Mouse (Mus musculus) heart, embryonic 11.5 days (tissue): ENCODE measurements around the gene Fbll1. TPM values are rescaled to one million over a fixed set of nuclear protein-coding genes. Genes with fewer than 3 reads are reported as not detected.

ENCODE experiments used
- ATAC-seq: fragments of 200-750 bp; cut with Nextera tagmentation; replicated peaks from 2 replicates; pipeline ENCODE4 v1.8.0; 2017; ENCODE audit warnings: moderate library complexity; ENCODE audit not compliant: insufficient number of reproducible peaks, low FRiP score, low TSS enrichment
- H3K27ac ChIP-seq: fragments of 300-500 bp; sonication (generic); 2 replicates; pipeline ENCODE4 v1.5.1; 2014; ENCODE audit warnings: mild to moderate bottlenecking, low read depth, low read length
- H3K27me3 ChIP-seq: fragments of 300-500 bp; sonication (generic); 2 replicates; pipeline ENCODE4 v1.6.1; 2014; ENCODE audit warnings: mild to moderate bottlenecking, low read length, mixed read lengths; ENCODE audit not compliant: control insufficient read depth, insufficient read depth
- H3K36me3 ChIP-seq: fragments of 300-500 bp; sonication (generic); 2 replicates; pipeline ENCODE4 v1.6.1; 2014; ENCODE audit warnings: mild to moderate bottlenecking, low read length, moderate library complexity, mixed read lengths; ENCODE audit not compliant: control insufficient read depth, insufficient read depth
- H3K4me1 ChIP-seq: fragments of 300-500 bp; sonication (generic); 2 replicates; pipeline ENCODE4 v1.6.1; 2014; ENCODE audit warnings: low read length; ENCODE audit not compliant: control insufficient read depth, insufficient read depth
- H3K4me2 ChIP-seq: fragments of 300-500 bp; sonication (generic); 2 replicates; pipeline ENCODE4 v1.6.1; 2014; ENCODE audit warnings: mild to moderate bottlenecking, moderate library complexity
- H3K4me3 ChIP-seq: fragments of 300-500 bp; sonication (generic); 2 replicates; pipeline ENCODE4 v1.5.1; 2014; ENCODE audit warnings: low read depth, low read length
- H3K9ac ChIP-seq: fragments of 300-500 bp; sonication (generic); 2 replicates; pipeline ENCODE4 v1.6.1; 2014; ENCODE audit warnings: mild to moderate bottlenecking, low read depth, low read length, moderate library complexity
- H3K9me3 ChIP-seq: fragments of 300-500 bp; sonication (generic); replicated peaks from 2 replicates; pipeline ENCODE4 v1.6.1; 2016; ENCODE audit warnings: low read length; ENCODE audit not compliant: control insufficient read depth
- WGBS: fragments of 180-500 bp; shearing (Covaris S2); extraction: QIAGEN DNeasy Blood & Tissue Kit; methylation state at CpG from one replicate; pipeline ENCODE4 v1.1.7; 2014; ENCODE audit not compliant: insufficient replicate concordance; 5-methylcytosine and 5-hydroxymethylcytosine counted together
- polyA plus RNA-seq: library from polyadenylated mRNA; unstranded; fragments of >200 nt; fragmentation: Nextera tagmentation; extraction: Ambion mirVana; gene quantifications from 2 replicates; pipeline ENCODE4 v1.2.1, GENCODE M21; 2014

Gene Fbll1
- polyA plus RNA-seq, 1 experiment from 2014 or later: not detected

DNA sequence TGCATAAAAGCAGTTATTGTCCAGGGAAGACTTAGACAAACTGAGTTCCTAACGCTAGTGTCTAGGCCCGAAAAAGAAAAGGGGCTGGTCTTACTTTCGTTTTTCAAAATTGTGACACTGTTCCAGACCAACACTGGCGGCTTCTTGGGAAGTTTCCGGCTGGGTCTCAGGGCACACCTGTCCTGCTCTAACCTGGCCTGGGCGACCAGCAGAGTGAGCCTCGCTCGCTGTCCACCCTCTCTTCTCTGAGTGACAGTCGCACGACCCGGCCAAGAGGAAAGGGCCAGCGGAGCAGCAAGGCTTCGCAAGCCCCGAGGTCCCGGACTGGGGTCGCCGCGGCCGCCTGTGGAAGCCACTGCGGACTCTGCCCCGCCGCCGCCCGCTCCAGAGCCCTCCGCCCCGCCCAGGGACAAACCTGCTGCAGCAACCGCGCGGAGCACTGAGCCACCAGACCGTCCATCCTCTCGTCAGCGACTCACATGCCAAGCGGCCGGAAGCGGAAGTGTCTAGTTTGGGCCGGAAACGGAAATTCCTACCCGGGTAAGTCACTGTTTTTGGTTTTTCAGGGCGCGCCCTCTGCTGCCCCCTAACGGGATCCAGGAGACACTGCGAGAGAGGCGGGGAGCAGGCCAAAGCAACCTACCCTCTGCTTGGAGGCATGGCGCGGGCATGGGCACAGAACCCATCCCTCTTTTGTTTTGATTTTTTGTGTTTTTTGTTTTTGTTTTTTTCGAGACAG, 35.5 kb upstream of the Fbll1 start, which contains the start of gene Rars:
Gene Rars, minus strand, starts transcription at position 485 of the 739 bp plus-strand sequence.
- Histone ChIP-seq H3K4me2 (peak within 1 kb of the TSS; percentile 78), H3K36me3 (peaks cover 16% of the 10 kb centered on the region), H3K4me1 (peaks cover 11% of the 10 kb centered on the region), H3K9me3 (no peaks in the 10 kb centered on the region), H3K9ac (peak within 1 kb of the TSS; percentile 94), H3K4me3 (peak within 1 kb of the TSS; percentile 99), H3K27me3 (no peaks in the 10 kb centered on the region), H3K27ac (peak within 1 kb of the TSS; percentile 41; the same call in 1 of the 2 replicates)
- WGBS: 1% methylated on average over 46 of the region's 46 CpGs
- ATAC-seq: peak; percentile 77

- H3K4me3 ChIP-seq: peak overlapping the region; percentile 99
- H3K9ac ChIP-seq: peak overlapping the region; percentile 94; the same call in 1 of the 2 replicates
- no peak for ATAC-seq
- peaks cover 16% of the 10 kb centered on the region for H3K36me3 ChIP-seq
- H3K4me1 ChIP-seq: peaks cover 11% of the 10 kb centered on the region
- H3K27me3 ChIP-seq: no peaks in the 10 kb centered on the region
- H3K9me3 ChIP-seq: no peaks in the 10 kb centered on the region
- no peak overlapping the region for H3K27ac ChIP-seq
- peak overlapping the region; percentile 78 for H3K4me2 ChIP-seq
- 78% methylated on average over 6 of the region's 6 CpGs for WGBS
These were observed 34.6 kb upstream of the Fbll1 start for GRCm38 (mm10) chr11:35833270-35833669.

DNA sequence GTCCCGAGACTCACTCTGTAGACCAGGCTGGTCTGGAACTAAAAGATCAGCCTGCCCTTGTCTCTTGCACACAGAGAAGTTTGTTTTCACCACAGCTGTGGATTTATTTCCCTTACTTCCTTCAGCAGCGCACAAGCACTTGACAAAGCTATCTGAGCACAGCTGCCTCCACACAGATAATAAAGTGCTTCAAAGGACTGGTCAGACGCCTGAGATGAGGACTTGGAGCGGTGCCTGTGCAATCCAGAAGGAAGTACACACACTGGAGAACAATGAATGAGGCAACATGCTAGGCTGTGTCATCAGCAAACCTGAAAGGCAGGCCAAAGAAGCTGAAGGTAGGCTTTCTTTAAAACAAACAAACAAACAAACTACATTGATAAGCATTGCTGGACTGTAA, 33.5 kb upstream of the Fbll1 start:
- 39% methylated on average over 4 of the region's 4 CpGs for WGBS
- no peak for ATAC-seq
- no peak overlapping the region for H3K9ac ChIP-seq
- H3K4me1 ChIP-seq: peaks cover 7% of the 10 kb centered on the region; the same call in 1 of the 2 replicates
- H3K27ac ChIP-seq: no peak overlapping the region
- H3K4me3 ChIP-seq: no peak overlapping the region
- H3K36me3 ChIP-seq: peaks cover 18% of the 10 kb centered on the region
- no peaks in the 10 kb centered on the region for H3K9me3 ChIP-seq
- no peaks in the 10 kb centered on the region for H3K27me3 ChIP-seq
- no peak overlapping the region; the same call in 1 of the 2 replicates for H3K4me2 ChIP-seq

- H3K4me3 ChIP-seq: no peak overlapping the region
- H3K36me3 ChIP-seq: peaks cover 39% of the 10 kb centered on the region
- no peaks in the 10 kb centered on the region for H3K4me1 ChIP-seq
- no peak overlapping the region for H3K4me2 ChIP-seq
- ATAC-seq: no peak
- H3K9me3 ChIP-seq: no peaks in the 10 kb centered on the region
- H3K9ac ChIP-seq: no peak overlapping the region
- no peaks in the 10 kb centered on the region for H3K27me3 ChIP-seq
- no peak overlapping the region for H3K27ac ChIP-seq
- WGBS: 87% methylated on average over 6 of the region's 6 CpGs
These were observed 29.0 kb upstream of the Fbll1 start for GRCm38 (mm10) chr11:35827714-35828113.

- WGBS: 85% methylated on average over 12 of the region's 12 CpGs
- Histone ChIP-seq H3K4me2 (no peak overlapping the region), H3K9ac (no peak overlapping the region), H3K4me1 (no peaks in the 10 kb centered on the region), H3K4me3 (no peak overlapping the region), H3K36me3 (peaks cover 42% of the 10 kb centered on the region), H3K27me3 (no peaks in the 10 kb centered on the region), H3K9me3 (no peaks in the 10 kb centered on the region), H3K27ac (no peak overlapping the region)
- no peak for ATAC-seq
These were observed 17.6 kb upstream of the Fbll1 start for GRCm38 (mm10) chr11:35816316-35816715.

- H3K36me3 ChIP-seq: peaks cover 48% of the 10 kb centered on the region
- H3K27me3 ChIP-seq: no peaks in the 10 kb centered on the region
- H3K4me2 ChIP-seq: no peak overlapping the region
- no peak for ATAC-seq
- no peak overlapping the region for H3K4me3 ChIP-seq
- no peaks in the 10 kb centered on the region for H3K9me3 ChIP-seq
- 84% methylated on average over 10 of the region's 10 CpGs for WGBS
- H3K4me1 ChIP-seq: no peaks in the 10 kb centered on the region
- H3K9ac ChIP-seq: no peak overlapping the region
- H3K27ac ChIP-seq: no peak overlapping the region
These were observed 12.8 kb upstream of the Fbll1 start for GRCm38 (mm10) chr11:35811458-35811857.

GRCm38 (mm10) chr11:35801332-35801731, 2.6 kb upstream of the Fbll1 start:
- peaks cover 34% of the 10 kb centered on the region for H3K27me3 ChIP-seq
- no peak overlapping the region for H3K4me3 ChIP-seq
- WGBS: 72% methylated on average over 5 of the region's 5 CpGs
- no peak overlapping the region for H3K4me2 ChIP-seq
- no peak for ATAC-seq
- H3K27ac ChIP-seq: no peak overlapping the region
- peaks cover 8% of the 10 kb centered on the region; the same call in 1 of the 2 replicates for H3K4me1 ChIP-seq
- H3K9me3 ChIP-seq: no peaks in the 10 kb centered on the region
- no peak overlapping the region for H3K9ac ChIP-seq
- H3K36me3 ChIP-seq: no peaks in the 10 kb centered on the region

DNA sequence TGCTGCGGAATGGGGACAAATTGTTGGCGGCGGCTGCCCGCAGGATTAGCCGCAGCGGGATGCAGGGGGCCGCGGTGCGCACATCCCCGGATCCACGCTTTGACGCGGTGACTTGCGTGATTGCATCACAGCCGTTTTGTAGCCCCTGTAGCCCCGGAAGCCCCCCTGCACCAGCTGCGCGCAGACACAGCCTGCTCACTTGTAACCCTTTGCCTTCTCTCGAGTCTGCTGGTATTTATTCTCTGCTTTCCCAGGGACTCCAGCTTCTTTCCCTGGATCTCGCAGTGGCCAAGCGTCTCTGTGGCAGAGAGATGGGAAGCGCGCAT, 226 bp downstream of the Fbll1 start:
- 6% methylated on average over 23 of the region's 23 CpGs for WGBS
- peaks cover 50% of the 10 kb centered on the region for H3K27me3 ChIP-seq
- no peak for ATAC-seq

More for the DNA sequence above, 226 bp downstream of the Fbll1 start:
- peaks cover 8% of the 10 kb centered on the region; the same call in 1 of the 2 replicates for H3K4me1 ChIP-seq
- H3K9ac ChIP-seq: no peak overlapping the region
- H3K4me2 ChIP-seq: peak overlapping the region; percentile 65
- H3K9me3 ChIP-seq: no peaks in the 10 kb centered on the region
- peak overlapping the region; percentile 39 for H3K4me3 ChIP-seq
- no peak overlapping the region for H3K27ac ChIP-seq
- H3K36me3 ChIP-seq: no peaks in the 10 kb centered on the region
